Mouse (Mus musculus) 3T3-L1 (cell line): ENCODE data around the gene Vmn1r189.
"Not testable (repeated sequence)": the region's sequence is repeated elsewhere in the genome, so short reads cannot be mapped to it uniquely, and the experiment has no call there.

Source experiments
- DNase-seq: peaks from one replicate; pipeline ENCODE4 v3.0.0-alpha.2; 2015; ENCODE audit warnings: low read depth, low spot score

The Vmn1r189 gene

GRCm38 (mm10) chr13:22105724-22106123, at the start of gene Vmn1r189:
Gene Vmn1r189 (minus strand): TSS chr13:22105824.
- DNase-seq = not testable (repeated sequence)

GRCm38 (mm10) chr13:22136495-22137293, 31.1 kb upstream of the Vmn1r189 start:
- DNase-seq = not testable (repeated sequence)

GRCm38 (mm10) chr13:22084140-22084539, 21.5 kb downstream of the Vmn1r189 start, which contains the start of gene Vmn1r188:
Gene Vmn1r188 (plus strand): TSS chr13:22084440.
- DNase-seq = not testable (repeated sequence)

GRCm38 (mm10) chr13:22063468-22063867, 42.2 kb downstream of the Vmn1r189 start:
- DNase-seq = no peak

- no peak for DNase-seq
Observed at GRCm38 (mm10) chr13:22061422-22061821, 44.2 kb downstream of the Vmn1r189 start.

GRCm38 (mm10) chr13:22053754-22054153, 51.9 kb downstream of the Vmn1r189 start:
- DNase-seq = no peak

GRCm38 (mm10) chr13:22051523-22051859, 54.1 kb downstream of the Vmn1r189 start:
- DNase-seq = no peak

GRCm38 (mm10) chr13:22050591-22051522, 54.8 kb downstream of the Vmn1r189 start:
- DNase-seq = peak; percentile 95
